Mouse (Mus musculus): ENCODE measurements around the gene Fam214a.

GRCm38 (mm10) chr9:74977962-74978361, 25.3 kb downstream of the Fam214a start:
- TF ChIP-seq CTCF (IDR thresholded peaks at IDR 0.05; ENCODE audit: low read depth, low read length), result no peak
- TF ChIP-seq POLR2A (IDR thresholded peaks at IDR 0.05; ENCODE audit: extremely low read depth, insufficient read depth, low read length), result no peak
